Mouse (Mus musculus) midbrain, embryonic 14.5 days (tissue): ENCODE results near the gene Me1. TPM values are rescaled to one million over a fixed set of nuclear protein-coding genes. Genes with fewer than 3 reads are reported as not detected.

Source experiments
- ATAC-seq: fragments of 200-750 bp; cut with Nextera tagmentation; 2 replicates; pipeline ENCODE4 v1.8.0; 2017; ENCODE audit warnings: moderate number of reproducible peaks, moderate library complexity; ENCODE audit not compliant: low FRiP score, low TSS enrichment
- DNase-seq: peaks from one replicate; pipeline ENCODE4 v3.0.0-alpha.2; 2015
- H3K27ac ChIP-seq: fragments of 300-500 bp; sonication (generic); replicated peaks from 2 replicates; pipeline ENCODE4 v1.5.1; 2014; ENCODE audit warnings: mild to moderate bottlenecking, low read depth, low read length, moderate library complexity
- H3K27me3 ChIP-seq: fragments of 300-500 bp; sonication (generic); 2 replicates; pipeline ENCODE4 v1.6.1; 2014; ENCODE audit warnings: low read length, control low read depth, mixed read lengths; ENCODE audit not compliant: control insufficient read depth, insufficient read depth
- H3K36me3 ChIP-seq: fragments of 300-500 bp; sonication (generic); 2 replicates; pipeline ENCODE4 v1.6.1; 2014; ENCODE audit warnings: low read length, control low read depth; ENCODE audit not compliant: control insufficient read depth, insufficient read depth
- H3K4me1 ChIP-seq: fragments of 300-500 bp; sonication (generic); 2 replicates; pipeline ENCODE4 v1.6.1; 2014; ENCODE audit warnings: mild to moderate bottlenecking, antibody characterized with exemption, low read length, control low read depth; ENCODE audit not compliant: control insufficient read depth, insufficient read depth
- H3K4me2 ChIP-seq: fragments of 300-500 bp; sonication (generic); 2 replicates; pipeline ENCODE4 v1.6.1; 2014; ENCODE audit warnings: mild to moderate bottlenecking, low read length, moderate library complexity
- H3K4me3 ChIP-seq: fragments of 300-500 bp; sonication (generic); replicated peaks from 2 replicates; pipeline ENCODE4 v1.5.1; 2014; ENCODE audit warnings: low read depth, low read length
- H3K9ac ChIP-seq: fragments of 300-500 bp; sonication (generic); replicated peaks from 2 replicates; pipeline ENCODE4 v1.6.1; 2014; ENCODE audit warnings: mild to moderate bottlenecking, low read length, moderate library complexity
- H3K9me3 ChIP-seq: fragments of 300-500 bp; sonication (generic); 2 replicates; pipeline ENCODE4 v1.6.1; 2016; ENCODE audit warnings: low read length, control low read depth, mixed read lengths; ENCODE audit not compliant: control insufficient read depth
- WGBS: fragments of 180-500 bp; shearing (Covaris S2); extraction: QIAGEN DNeasy Blood & Tissue Kit; methylation state at CpG from one replicate; pipeline ENCODE4 v1.1.7; 2014; 5-methylcytosine and 5-hydroxymethylcytosine counted together
- polyA plus RNA-seq: library from polyadenylated mRNA; unstranded; fragments of >200 nt; fragmentation: Nextera tagmentation; extraction: Ambion mirVana; gene quantifications from 2 replicates; pipeline ENCODE4 v1.2.1, GENCODE M21; 2014

Me1 gene
- polyA plus RNA-seq, 1 experiment from 2014 or later: 36.4 TPM

DNA sequence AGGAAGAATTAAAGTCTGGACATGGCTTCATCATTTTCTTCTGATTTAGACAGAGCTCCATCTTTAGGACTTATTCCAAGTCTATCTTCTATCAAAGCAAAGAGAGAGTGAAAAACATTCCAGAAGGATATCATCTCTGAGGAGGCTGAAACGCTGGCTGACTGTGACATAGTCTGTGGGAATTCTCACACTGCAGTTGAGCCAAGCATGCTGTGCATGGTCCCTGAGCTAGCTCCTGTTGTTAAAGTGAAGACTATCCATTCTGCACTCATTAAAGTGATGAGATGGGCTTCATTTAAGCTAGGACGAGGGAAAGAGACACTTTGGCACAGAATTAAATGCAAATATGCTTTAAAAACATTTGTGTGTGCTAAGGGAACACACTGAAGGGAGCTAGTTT lies 20.8 kb upstream of the Me1 start:
- H3K4me3 ChIP-seq: no peak overlapping the region
- H3K27me3 ChIP-seq: no peaks in the 10 kb centered on the region
- H3K4me2 ChIP-seq: no peak overlapping the region
- H3K36me3 ChIP-seq: no peaks in the 10 kb centered on the region
- no peaks in the 10 kb centered on the region for H3K9me3 ChIP-seq
- no peak overlapping the region for H3K9ac ChIP-seq
- H3K27ac ChIP-seq: no peak overlapping the region
- no peaks in the 10 kb centered on the region for H3K4me1 ChIP-seq
- ATAC-seq: no peak
- 59% methylated on average over 2 of the region's 2 CpGs for WGBS
- no peak for DNase-seq

DNA sequence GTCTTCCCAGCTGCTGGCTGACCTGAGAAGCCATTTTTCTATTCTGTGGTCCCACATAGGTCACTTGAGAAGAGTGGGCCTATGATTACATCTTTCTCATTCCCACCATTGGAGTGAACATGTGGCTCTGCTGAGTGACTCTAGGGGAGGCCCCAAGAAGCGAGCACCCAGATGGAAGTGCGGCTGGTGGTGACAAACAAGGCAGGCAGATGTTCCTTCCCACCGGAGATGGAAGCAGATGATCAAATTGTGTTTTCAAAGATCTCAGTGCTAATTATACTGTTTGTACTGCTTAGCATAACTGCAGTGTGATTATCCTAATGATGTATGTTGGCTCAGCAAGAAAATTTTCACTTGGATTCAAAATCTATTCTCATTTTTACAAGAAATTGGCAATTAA lies 18.3 kb upstream of the Me1 start:
- H3K9ac ChIP-seq: no peak overlapping the region
- 95% methylated on average over 3 of the region's 3 CpGs for WGBS
- no peak for DNase-seq
- H3K4me3 ChIP-seq: no peak overlapping the region
- no peak overlapping the region for H3K4me2 ChIP-seq
- H3K27ac ChIP-seq: no peak overlapping the region
- no peak for ATAC-seq
- H3K36me3 ChIP-seq: no peaks in the 10 kb centered on the region
- H3K27me3 ChIP-seq: no peaks in the 10 kb centered on the region
- no peaks in the 10 kb centered on the region for H3K4me1 ChIP-seq
- H3K9me3 ChIP-seq: no peaks in the 10 kb centered on the region

DNA sequence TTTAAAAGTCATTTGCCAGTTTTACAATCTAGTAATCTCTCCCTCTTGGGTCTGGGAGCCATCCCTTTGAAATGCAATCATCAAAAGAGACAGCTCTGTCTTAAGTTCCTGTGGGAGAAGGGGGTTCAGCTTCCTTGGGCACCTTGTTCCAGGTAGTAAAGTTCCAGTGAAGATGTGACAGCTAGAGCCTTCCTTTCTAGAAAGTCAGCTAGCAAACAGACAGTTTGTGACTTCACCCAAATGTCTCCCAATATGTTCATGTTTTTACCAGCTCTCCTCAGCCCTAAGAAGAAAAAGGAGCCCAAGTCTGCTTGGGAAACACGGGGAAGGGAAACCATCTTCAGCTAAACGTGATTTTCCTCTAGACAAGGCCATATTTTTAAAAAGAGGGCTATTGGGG lies 16.9 kb upstream of the Me1 start:
- Histone ChIP-seq H3K36me3 (no peaks in the 10 kb centered on the region), H3K4me3 (no peak overlapping the region), H3K9me3 (no peaks in the 10 kb centered on the region), H3K4me1 (no peaks in the 10 kb centered on the region), H3K27me3 (no peaks in the 10 kb centered on the region), H3K4me2 (no peak overlapping the region), H3K9ac (no peak overlapping the region), H3K27ac (no peak overlapping the region)
- WGBS: 80% methylated on average over 2 of the region's 2 CpGs
- ATAC-seq (no peak), DNase-seq (no peak)

DNA sequence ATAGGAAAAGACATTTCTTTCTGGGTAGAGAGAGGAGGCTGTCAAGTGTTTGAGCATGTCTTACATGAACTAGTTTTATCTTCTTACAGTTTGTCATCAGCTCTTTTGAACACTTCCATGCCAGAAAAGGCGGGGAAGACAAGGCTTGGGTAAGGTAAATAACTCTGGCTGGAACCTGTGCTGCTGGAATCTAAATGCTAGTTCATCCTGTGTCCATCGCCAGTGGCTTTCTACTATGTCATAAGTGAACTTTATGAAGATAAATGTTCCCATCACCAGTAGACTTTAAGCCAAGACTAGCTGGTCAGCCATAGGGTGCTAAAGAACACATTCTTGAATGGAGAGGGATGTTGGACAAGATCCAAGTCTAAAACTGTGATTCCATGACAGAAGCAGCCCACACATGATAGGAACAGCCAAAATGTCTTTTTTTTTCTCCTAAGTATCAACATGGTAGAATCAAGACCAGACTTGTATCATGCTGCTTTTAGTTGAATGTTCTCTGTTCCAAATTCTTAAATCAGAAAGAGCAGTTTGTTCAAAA lies 14.4 kb upstream of the Me1 start:
- DNase-seq (no peak), ATAC-seq (no peak)
- no peaks in the 10 kb centered on the region for H3K4me1 ChIP-seq
- no peak overlapping the region for H3K4me2 ChIP-seq
- H3K4me3 ChIP-seq: no peak overlapping the region
- H3K9ac ChIP-seq: no peak overlapping the region
- no peak overlapping the region for H3K27ac ChIP-seq
- no peaks in the 10 kb centered on the region for H3K9me3 ChIP-seq
- H3K36me3 ChIP-seq: no peaks in the 10 kb centered on the region
- H3K27me3 ChIP-seq: no peaks in the 10 kb centered on the region
- 88% methylated on average over 2 of the region's 2 CpGs for WGBS

DNA sequence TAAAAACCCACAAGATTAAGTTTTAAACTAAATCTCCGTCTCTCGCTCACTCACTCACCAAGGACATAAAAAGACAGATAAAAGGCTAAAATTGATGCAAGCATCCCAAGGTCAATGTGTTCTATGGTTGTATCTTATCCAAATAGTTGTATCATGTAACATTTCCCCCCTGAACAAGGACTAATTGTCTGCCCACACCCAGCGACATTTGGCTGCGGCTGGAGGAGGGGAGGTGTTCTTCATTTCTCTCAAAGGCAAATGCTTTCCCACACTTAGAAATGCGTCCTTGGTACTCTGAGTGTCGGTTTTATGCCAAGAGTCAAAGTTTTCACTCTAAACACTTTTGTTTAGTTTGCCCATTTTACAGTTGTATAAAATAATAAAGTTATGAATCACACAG lies 13.2 kb upstream of the Me1 start:
- DNase-seq: no peak
- no peaks in the 10 kb centered on the region for H3K36me3 ChIP-seq

DNA sequence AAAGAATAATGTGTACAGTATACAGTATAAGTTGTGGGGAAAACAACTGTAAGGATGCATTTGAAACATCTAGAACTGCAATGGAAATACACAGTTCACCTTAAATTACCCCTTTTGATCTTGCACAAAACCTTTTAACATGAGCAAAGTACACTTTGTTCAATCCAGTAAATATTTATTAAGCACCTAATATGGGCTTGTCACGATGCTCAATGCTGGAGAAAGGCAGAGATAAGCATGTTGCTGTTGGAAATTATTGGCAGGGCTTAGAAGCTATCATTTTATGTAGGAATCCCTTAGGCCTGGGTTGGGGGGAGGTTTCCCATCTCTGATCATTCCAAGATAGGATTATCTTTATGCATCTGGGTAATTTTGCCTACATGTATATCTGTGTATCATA lies 11.7 kb upstream of the Me1 start:
- Histone ChIP-seq H3K9me3 (no peaks in the 10 kb centered on the region), H3K4me1 (no peaks in the 10 kb centered on the region), H3K4me2 (no peak overlapping the region), H3K27me3 (no peaks in the 10 kb centered on the region), H3K27ac (no peak overlapping the region), H3K4me3 (no peak overlapping the region), H3K36me3 (no peaks in the 10 kb centered on the region), H3K9ac (no peak overlapping the region)
- ATAC-seq: no peak
- WGBS: 59% methylated on average over 1 of the region's 1 CpGs
- no peak for DNase-seq

More for the DNA sequence above, 13.2 kb upstream of the Me1 start:
- 80% methylated on average over 6 of the region's 6 CpGs for WGBS
- H3K27me3 ChIP-seq: no peaks in the 10 kb centered on the region
- H3K4me3 ChIP-seq: no peak overlapping the region
- no peak for ATAC-seq
- H3K9me3 ChIP-seq: no peaks in the 10 kb centered on the region
- no peak overlapping the region for H3K4me2 ChIP-seq
- H3K4me1 ChIP-seq: no peaks in the 10 kb centered on the region
- no peak overlapping the region for H3K9ac ChIP-seq
- no peak overlapping the region for H3K27ac ChIP-seq

DNA sequence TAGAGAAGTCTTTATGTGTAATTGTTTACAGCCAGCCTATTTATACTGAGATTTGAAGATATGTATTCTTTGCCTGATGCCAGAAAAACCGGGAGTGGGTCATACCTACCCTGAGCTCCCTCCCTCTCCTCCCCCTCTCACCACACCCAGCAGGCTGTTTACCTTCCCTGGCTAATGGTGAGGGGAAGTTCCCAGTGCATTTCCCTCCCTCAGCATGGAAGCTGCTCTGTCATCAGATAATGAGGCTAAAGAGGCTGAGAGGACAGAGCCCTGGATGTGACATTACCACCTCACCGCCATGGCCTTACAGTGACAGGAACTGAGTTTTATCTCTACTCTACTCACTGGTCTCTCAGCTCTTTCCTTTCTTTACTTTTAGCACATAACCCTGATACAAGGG lies 6.1 kb upstream of the Me1 start:
- WGBS: 20% methylated on average over 2 of the region's 2 CpGs
- H3K4me1 ChIP-seq: no peaks in the 10 kb centered on the region
- no peaks in the 10 kb centered on the region for H3K9me3 ChIP-seq
- H3K27me3 ChIP-seq: no peaks in the 10 kb centered on the region
- ATAC-seq: no peak
- DNase-seq: no peak
- H3K9ac ChIP-seq: no peak overlapping the region
- H3K36me3 ChIP-seq: no peaks in the 10 kb centered on the region
- H3K4me2 ChIP-seq: no peak overlapping the region
- no peak overlapping the region for H3K27ac ChIP-seq
- no peak overlapping the region for H3K4me3 ChIP-seq

DNA sequence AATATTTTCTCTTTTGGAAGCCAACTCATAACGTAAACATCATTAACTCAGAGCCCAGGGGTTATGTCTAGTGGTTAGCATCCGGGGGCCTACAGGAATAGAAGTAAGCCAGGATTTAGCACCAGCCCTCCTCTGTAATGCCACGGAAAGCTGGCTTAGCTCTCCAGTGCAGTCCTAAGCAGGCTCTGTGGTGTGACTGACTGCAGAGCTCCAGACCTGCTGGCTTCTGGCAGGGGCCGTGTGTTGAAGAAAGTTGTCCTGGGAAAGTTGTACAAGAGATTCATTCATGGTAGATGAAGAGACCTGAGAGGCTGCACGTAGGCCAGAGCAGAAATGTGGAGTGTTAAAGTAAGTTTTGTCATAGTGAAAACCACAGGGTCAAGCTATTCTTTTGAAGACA lies 5.5 kb upstream of the Me1 start:
- Histone ChIP-seq H3K9ac (no peak overlapping the region), H3K4me3 (no peak overlapping the region), H3K27ac (no peak overlapping the region), H3K4me2 (no peak overlapping the region), H3K27me3 (no peaks in the 10 kb centered on the region), H3K9me3 (no peaks in the 10 kb centered on the region), H3K36me3 (no peaks in the 10 kb centered on the region), H3K4me1 (no peaks in the 10 kb centered on the region)
- 29% methylated on average over 5 of the region's 5 CpGs for WGBS
- no peak for ATAC-seq
- no peak for DNase-seq

DNA sequence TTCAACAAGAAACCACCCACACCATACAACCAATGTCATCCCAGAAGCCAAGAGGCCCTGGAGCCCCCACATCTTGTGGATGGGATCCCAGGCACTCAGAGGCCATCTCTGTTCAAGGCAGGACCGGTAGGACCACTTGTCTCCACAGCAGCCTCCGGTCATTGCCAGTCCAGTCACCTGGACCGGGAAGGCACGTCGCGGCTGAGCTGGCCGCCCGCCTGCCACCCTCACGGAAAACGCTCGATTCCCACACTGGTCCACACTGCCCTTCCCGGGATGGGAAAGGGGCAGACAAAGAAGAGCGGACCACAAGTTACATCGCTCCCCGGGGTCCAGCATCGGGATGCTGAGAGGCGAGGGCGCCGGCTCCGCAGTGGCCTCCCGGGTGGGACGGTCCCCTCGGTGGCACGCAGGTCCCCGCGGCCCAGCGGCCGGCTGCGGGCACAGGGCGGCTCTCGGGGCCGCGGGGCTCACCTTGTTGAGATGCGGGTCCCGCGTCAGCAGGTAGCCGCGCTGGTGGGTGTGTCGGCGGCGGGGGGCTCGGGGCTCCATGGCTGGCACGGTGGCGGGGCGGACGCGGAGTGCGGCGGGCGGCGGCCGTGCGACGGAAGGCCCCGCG lies 445 bp downstream of the Me1 start:
- ATAC-seq (peak; percentile 71), DNase-seq (peak; percentile 62)
- H3K4me3 ChIP-seq: peak overlapping the region; percentile 72
- H3K4me2 ChIP-seq: peak overlapping the region; percentile 78
- H3K9me3 ChIP-seq: no peaks in the 10 kb centered on the region
- peak overlapping the region; percentile 86 for H3K9ac ChIP-seq
- no peaks in the 10 kb centered on the region for H3K27me3 ChIP-seq
- H3K36me3 ChIP-seq: no peaks in the 10 kb centered on the region
- H3K27ac ChIP-seq: peak overlapping the region; percentile 55
- WGBS: under 1% methylated on average over 54 of the region's 56 CpGs
- H3K4me1 ChIP-seq: no peaks in the 10 kb centered on the region
